Mouse (Mus musculus) hindbrain, postnatal 0 days (tissue): Measurements from ENCODE around the gene Kcnq4. TPM values are rescaled to one million over a fixed set of nuclear protein-coding genes. Genes with fewer than 3 reads are reported as not detected.
A peak's percentile ranks its signal among the peaks of the same experiment; 100 is the strongest.

Experiments
- ATAC-seq: fragments of 200-750 bp; cut with Nextera tagmentation; 2 replicates; pipeline ENCODE4 v1.8.0; 2017; ENCODE audit warnings: mild to moderate bottlenecking, moderate TSS enrichment, moderate library complexity
- DNase-seq: peaks from one replicate; pipeline ENCODE4 v3.0.0-alpha.2; 2015; ENCODE audit warnings: low spot score
- H3K27ac ChIP-seq: fragments of 300-500 bp; sonication (generic); 2 replicates; pipeline ENCODE4 v1.5.1; 2014; ENCODE audit warnings: mild to moderate bottlenecking
- H3K27me3 ChIP-seq: fragments of 300-500 bp; sonication (generic); 2 replicates; pipeline ENCODE4 v1.6.1; 2014; ENCODE audit warnings: low read length, mixed read lengths; ENCODE audit not compliant: insufficient read depth
- H3K36me3 ChIP-seq: fragments of 300-500 bp; sonication (generic); 2 replicates; pipeline ENCODE4 v1.6.1; 2014; ENCODE audit warnings: low read length, mixed read lengths; ENCODE audit not compliant: insufficient read depth
- H3K4me1 ChIP-seq: fragments of 300-500 bp; sonication (generic); 2 replicates; pipeline ENCODE4 v1.6.1; 2014; ENCODE audit warnings: antibody characterized with exemption, low read length, mixed read lengths; ENCODE audit not compliant: insufficient read depth
- H3K4me2 ChIP-seq: fragments of 300-500 bp; sonication (generic); 2 replicates; pipeline ENCODE4 v1.6.1; 2014; ENCODE audit warnings: low read depth, mild to moderate bottlenecking, low read length, moderate library complexity, mixed read lengths
- H3K4me3 ChIP-seq: fragments of 300-500 bp; sonication (generic); 2 replicates; pipeline ENCODE4 v1.5.1; 2014; ENCODE audit warnings: low read length
- H3K9ac ChIP-seq: fragments of 300-500 bp; sonication (generic); replicated peaks from 2 replicates; pipeline ENCODE4 v1.6.1; 2014; ENCODE audit warnings: mild to moderate bottlenecking, low read length, moderate library complexity, mixed read lengths
- H3K9me3 ChIP-seq: fragments of 300-500 bp; sonication (generic); 2 replicates; pipeline ENCODE4 v1.6.1; 2016; ENCODE audit warnings: low read length, mixed read lengths
- CTCF ChIP-seq: IDR thresholded peaks from 2 replicates; pipeline ENCODE4 v1.5.1; 2016; ENCODE audit warnings: antibody characterized with exemption, control low read depth, low read depth
- WGBS: fragments of 180-500 bp; shearing (Covaris S2); extraction: QIAGEN DNeasy Blood & Tissue Kit; methylation state at CpG from one replicate; pipeline ENCODE4 v1.1.7; 2014; 5-methylcytosine and 5-hydroxymethylcytosine counted together
- polyA plus RNA-seq: library from polyadenylated mRNA; unstranded; fragments of >200 nt; fragmentation: Nextera tagmentation; extraction: Ambion mirVana; gene quantifications from 2 replicates; pipeline ENCODE4 v1.2.1, GENCODE M21; 2015
- total RNA-seq: library from RNA; depleted of rRNA; stranded (reverse); fragments of >200 nt; gene quantifications from 2 replicates; pipeline ENCODE4 v1.2.3, GENCODE M21; 2014

Kcnq4 gene
- total and polyA plus RNA-seq, 2 experiments from 2014 or later, result 4.9 to 12.4 TPM

- no peak overlapping the region for H3K9ac ChIP-seq
- no peaks in the 10 kb centered on the region for H3K36me3 ChIP-seq
- H3K27me3 ChIP-seq, result no peaks in the 10 kb centered on the region
- no peak overlapping the region for H3K4me2 ChIP-seq
- no peaks in the 10 kb centered on the region for H3K9me3 ChIP-seq
- H3K4me3 ChIP-seq, result no peak overlapping the region
- 51% methylated on average over 4 of the region's 4 CpGs for WGBS
- DNase-seq (no peak), ATAC-seq (no peak)
- peaks cover 9% of the 10 kb centered on the region for H3K4me1 ChIP-seq
- no peak for TF ChIP-seq CTCF
- no peak overlapping the region for H3K27ac ChIP-seq
Measured at GRCm38 (mm10) chr4:120726174-120726573, 22.2 kb downstream of the Kcnq4 start.

- Histone ChIP-seq H3K9me3 (no peaks in the 10 kb centered on the region), H3K9ac (no peak overlapping the region), H3K36me3 (no peaks in the 10 kb centered on the region), H3K4me3 (no peak overlapping the region), H3K4me2 (no peak overlapping the region), H3K27ac (no peak overlapping the region), H3K4me1 (peaks cover 5% of the 10 kb centered on the region; the same call in 1 of the 2 replicates), H3K27me3 (no peaks in the 10 kb centered on the region)
- DNase-seq (peak; percentile 18), ATAC-seq (no peak)
- 28% methylated on average over 5 of the region's 5 CpGs for WGBS
- no peak for TF ChIP-seq CTCF
Measured at GRCm38 (mm10) chr4:120725516-120726090, 22.8 kb downstream of the Kcnq4 start.

GRCm38 (mm10) chr4:120721574-120721973 lies 26.8 kb downstream of the Kcnq4 start:
- WGBS, result 57% methylated on average over 2 of the region's 2 CpGs
- H3K4me1 ChIP-seq, result 0 out of 2 replicates have a peak, but pooled peaks cover 5% of the 10 kb centered on the region
- H3K4me3 ChIP-seq, result no peak overlapping the region
- H3K27me3 ChIP-seq, result no peaks in the 10 kb centered on the region
- H3K36me3 ChIP-seq, result no peaks in the 10 kb centered on the region
- H3K9me3 ChIP-seq, result no peaks in the 10 kb centered on the region
- ATAC-seq, result peak; percentile 65
- 0 out of 2 replicates have a peak, but pooled peaks have one; percentile 7 for TF ChIP-seq CTCF
- H3K9ac ChIP-seq, result no peak overlapping the region
- no peak for DNase-seq
- no peak overlapping the region for H3K4me2 ChIP-seq
- H3K27ac ChIP-seq, result no peak overlapping the region

- Histone ChIP-seq H3K27ac (no peak overlapping the region), H3K4me2 (no peak overlapping the region), H3K27me3 (no peaks in the 10 kb centered on the region), H3K9me3 (no peaks in the 10 kb centered on the region), H3K36me3 (no peaks in the 10 kb centered on the region), H3K4me1 (peaks cover 10% of the 10 kb centered on the region), H3K9ac (no peak overlapping the region), H3K4me3 (no peak overlapping the region)
- 49% methylated on average over 5 of the region's 5 CpGs for WGBS
- DNase-seq (no peak), ATAC-seq (no peak)
- no peak for TF ChIP-seq CTCF
Measured at GRCm38 (mm10) chr4:120719152-120719551, 29.3 kb downstream of the Kcnq4 start.

GRCm38 (mm10) chr4:120717591-120717990 lies 30.8 kb downstream of the Kcnq4 start:
- no peak overlapping the region for H3K4me2 ChIP-seq
- no peak for DNase-seq
- WGBS, result 52% methylated on average over 8 of the region's 8 CpGs

GRCm38 (mm10) chr4:120716765-120717164 lies 31.6 kb downstream of the Kcnq4 start:
- peak overlapping the region; percentile 57 for H3K4me2 ChIP-seq
- no peaks in the 10 kb centered on the region for H3K27me3 ChIP-seq
- TF ChIP-seq CTCF, result no peak
- DNase-seq, result no peak
- no peaks in the 10 kb centered on the region for H3K9me3 ChIP-seq
- ATAC-seq, result no peak
- H3K4me3 ChIP-seq, result peak overlapping the region; percentile 32
- 24% methylated on average over 12 of the region's 12 CpGs for WGBS
- H3K27ac ChIP-seq, result no peak overlapping the region
- H3K9ac ChIP-seq, result 0 out of 2 replicates have a peak overlapping the region, but pooled peaks have one; percentile 28
- H3K36me3 ChIP-seq, result no peaks in the 10 kb centered on the region
- peaks cover 20% of the 10 kb centered on the region for H3K4me1 ChIP-seq

More at GRCm38 (mm10) chr4:120717591-120717990, 30.8 kb downstream of the Kcnq4 start:
- H3K9me3 ChIP-seq, result no peaks in the 10 kb centered on the region
- no peak overlapping the region for H3K9ac ChIP-seq
- TF ChIP-seq CTCF, result no peak
- H3K4me1 ChIP-seq, result peaks cover 15% of the 10 kb centered on the region
- no peaks in the 10 kb centered on the region for H3K27me3 ChIP-seq
- H3K36me3 ChIP-seq, result no peaks in the 10 kb centered on the region
- no peak overlapping the region for H3K4me3 ChIP-seq
- no peak overlapping the region for H3K27ac ChIP-seq
- no peak for ATAC-seq

GRCm38 (mm10) chr4:120716141-120716571 lies 32.3 kb downstream of the Kcnq4 start:
- Histone ChIP-seq H3K4me2 (peak overlapping the region; percentile 57), H3K27ac (no peak overlapping the region), H3K27me3 (no peaks in the 10 kb centered on the region), H3K36me3 (no peaks in the 10 kb centered on the region), H3K9me3 (no peaks in the 10 kb centered on the region), H3K4me3 (peak overlapping the region; percentile 32), H3K9ac (0 out of 2 replicates have a peak overlapping the region, but pooled peaks have one; percentile 30), H3K4me1 (peaks cover 20% of the 10 kb centered on the region)
- ATAC-seq (peak; percentile 77), DNase-seq (peak; percentile 47)
- no peak for TF ChIP-seq CTCF
- WGBS, result 6% methylated on average over 12 of the region's 12 CpGs
